Mouse (Mus musculus) cerebral cortex, adult 2 months (tissue): Measurements from ENCODE around the gene Fam222b.

Experiments
- WGBS: fragments of 180-500 bp; shearing (Covaris S2); methylation state at CpG from one replicate; pipeline ENCODE4 v1.1.7; 2018; 5-methylcytosine and 5-hydroxymethylcytosine counted together

The Fam222b gene

GRCm38 (mm10) chr11:78094504-78095143, at the start of gene Fam222b:
Gene Fam222b (plus strand): TSS chr11:78094660.
- under 1% methylated on average over 38 of the region's 38 CpGs for WGBS

- WGBS, result 44% methylated on average over 5 of the region's 5 CpGs
Measured at GRCm38 (mm10) chr11:78044758-78045251, 49.7 kb upstream of the Fam222b start.

DNA sequence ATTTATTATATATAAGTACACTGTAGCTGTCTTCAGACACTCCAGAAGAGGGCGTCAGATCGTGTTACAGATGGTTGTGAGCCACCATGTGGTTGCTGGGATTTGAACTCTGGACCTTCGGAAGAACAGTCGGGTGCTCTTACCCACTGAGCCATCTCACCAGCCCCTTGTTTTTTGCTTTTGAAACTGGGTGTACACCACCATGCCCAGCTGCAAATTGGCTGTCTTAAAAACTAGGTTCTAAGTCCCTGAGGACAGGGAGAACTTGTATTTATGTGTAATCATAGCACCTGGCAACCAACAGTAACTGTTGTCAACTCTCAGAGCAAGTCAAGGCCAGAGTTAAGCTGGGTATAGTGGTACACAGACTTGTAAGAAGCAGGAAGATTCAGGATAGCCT, 45.8 kb upstream of the Fam222b start:
- WGBS, result 97% methylated on average over 4 of the region's 4 CpGs

DNA sequence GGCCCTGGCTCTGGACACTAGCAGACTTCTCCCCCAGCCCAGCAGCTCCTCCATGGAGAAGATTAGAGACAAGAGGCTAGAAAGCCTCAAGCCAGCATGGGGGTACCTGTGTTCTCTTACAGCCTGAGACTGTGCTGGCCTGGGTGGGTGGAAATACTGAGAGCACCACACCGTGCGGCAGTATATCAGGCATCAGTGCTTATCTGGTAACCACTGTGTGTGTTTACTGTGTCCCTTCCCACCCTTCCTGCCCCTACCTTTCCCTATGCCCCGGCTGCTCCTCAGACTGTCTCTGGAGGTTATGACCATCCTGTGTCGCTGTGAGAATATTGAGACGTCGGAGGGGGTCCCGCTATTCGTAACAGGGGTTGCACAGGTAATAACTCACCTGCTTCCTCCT, 41.4 kb upstream of the Fam222b start:
- 87% methylated on average over 8 of the region's 8 CpGs for WGBS

DNA sequence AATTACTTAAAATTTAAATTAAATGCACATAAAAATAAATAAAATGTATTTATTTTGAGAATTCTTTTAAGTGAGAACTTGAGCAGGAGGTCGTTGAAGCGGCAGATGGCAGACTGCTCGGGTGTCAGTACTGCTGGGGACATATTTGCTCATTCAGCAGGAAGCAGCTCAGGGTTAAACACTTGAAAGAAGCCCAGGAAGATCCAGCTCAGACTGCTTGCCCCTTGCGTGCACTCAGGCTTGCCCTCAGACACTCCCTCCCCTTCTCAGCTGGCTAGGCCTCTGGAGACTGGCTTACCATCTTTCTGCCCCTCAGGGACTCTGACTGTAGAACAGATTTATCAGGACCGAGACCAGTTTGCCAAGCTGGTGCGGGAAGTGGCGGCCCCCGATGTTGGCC, 37.5 kb upstream of the Fam222b start:
- WGBS, result 78% methylated on average over 8 of the region's 8 CpGs

GRCm38 (mm10) chr11:78059833-78060757, 34.4 kb upstream of the Fam222b start:
- WGBS, result 46% methylated on average over 9 of the region's 9 CpGs

- 76% methylated on average over 1 of the region's 1 CpGs for WGBS
Measured at GRCm38 (mm10) chr11:78062563-78062962, 31.9 kb upstream of the Fam222b start.

DNA sequence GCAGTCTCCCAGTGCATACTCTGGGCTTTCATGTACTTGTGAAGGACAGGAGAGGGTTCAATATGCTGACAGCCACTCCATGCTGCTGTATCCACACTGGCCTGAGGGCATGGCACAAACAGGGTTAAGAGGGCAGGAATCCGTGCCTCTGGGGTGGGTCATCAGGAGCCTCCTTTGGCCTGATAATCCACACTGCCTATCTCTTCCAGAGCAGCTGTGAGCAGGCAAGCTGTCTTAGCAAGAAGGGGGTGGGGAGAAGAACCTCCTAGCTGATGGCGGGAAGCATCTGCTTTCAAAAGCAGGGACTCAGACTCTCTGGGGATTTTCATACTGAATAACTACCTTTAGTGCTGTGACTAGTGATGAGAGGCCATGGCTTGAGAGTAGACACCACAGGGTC, 28.6 kb upstream of the Fam222b start:
- WGBS, result 68% methylated on average over 2 of the region's 2 CpGs

GRCm38 (mm10) chr11:78066641-78067040, 27.8 kb upstream of the Fam222b start:
- 77% methylated on average over 2 of the region's 2 CpGs for WGBS

GRCm38 (mm10) chr11:78067566-78067965, 26.9 kb upstream of the Fam222b start:
- 70% methylated on average over 5 of the region's 5 CpGs for WGBS

- WGBS, result 88% methylated on average over 5 of the region's 5 CpGs
Measured at GRCm38 (mm10) chr11:78069130-78069529, 25.3 kb upstream of the Fam222b start.

- 94% methylated on average over 6 of the region's 6 CpGs for WGBS
Measured at GRCm38 (mm10) chr11:78069646-78070045, 24.8 kb upstream of the Fam222b start.

DNA sequence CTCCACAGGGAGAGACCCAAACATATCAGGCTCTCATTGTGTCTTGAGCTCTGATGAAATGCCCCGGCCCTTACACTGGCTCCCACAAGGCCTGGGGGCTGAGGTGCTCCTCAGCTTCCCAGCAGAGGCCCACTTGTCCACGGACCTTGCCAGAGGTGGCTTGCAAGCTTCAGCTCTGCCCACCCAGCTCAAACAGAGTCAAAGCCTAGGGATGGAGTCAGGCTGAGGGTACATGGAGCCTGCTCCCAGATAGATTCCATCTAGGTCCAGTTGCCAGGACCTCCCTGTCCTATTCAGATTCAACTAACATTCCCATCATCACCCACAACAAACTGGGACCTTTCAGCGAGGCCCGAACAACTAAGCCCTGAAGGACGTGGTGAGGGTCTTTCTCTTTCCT, 22.5 kb upstream of the Fam222b start:
- WGBS, result 87% methylated on average over 5 of the region's 5 CpGs

GRCm38 (mm10) chr11:78072425-78073130, 21.9 kb upstream of the Fam222b start:
- WGBS, result 38% methylated on average over 6 of the region's 6 CpGs

DNA sequence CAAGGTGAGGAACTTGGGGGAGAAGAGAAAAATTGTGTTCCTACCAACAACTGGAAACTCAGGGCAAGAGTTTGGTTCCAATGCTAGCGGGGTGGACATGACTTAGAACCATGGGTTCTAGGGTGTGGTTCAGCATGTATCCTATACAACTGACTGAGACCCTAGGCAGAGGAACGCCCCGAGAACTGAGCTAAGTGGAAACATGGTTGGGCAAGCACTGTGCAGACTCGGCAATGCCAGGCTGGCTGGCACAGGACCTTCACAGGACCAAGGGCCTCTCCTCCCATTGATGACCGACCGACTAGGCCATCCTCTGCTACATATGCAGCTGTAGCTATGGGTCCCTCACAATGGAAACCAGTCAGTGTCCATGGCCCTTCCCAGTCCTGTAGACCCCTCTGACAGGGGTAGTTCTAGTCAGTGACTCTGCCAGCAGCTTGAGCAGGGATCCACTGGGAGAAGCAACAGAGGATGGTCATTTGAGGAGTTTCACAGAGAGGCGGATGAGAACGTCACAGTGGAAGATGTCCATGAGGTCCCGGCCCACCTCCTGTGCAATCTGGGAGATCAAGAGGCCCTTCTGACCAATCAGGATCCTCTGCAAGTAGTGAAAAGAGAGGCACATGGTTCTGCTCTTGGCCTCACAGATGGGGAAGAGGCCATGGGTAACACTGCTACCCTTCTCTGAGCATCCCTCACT, 20.7 kb upstream of the Fam222b start:
- 94% methylated on average over 9 of the region's 9 CpGs for WGBS

GRCm38 (mm10) chr11:78074277-78074652, 20.2 kb upstream of the Fam222b start:
- WGBS, result 90% methylated on average over 2 of the region's 2 CpGs

GRCm38 (mm10) chr11:78074666-78075065, 19.8 kb upstream of the Fam222b start:
- 90% methylated on average over 4 of the region's 4 CpGs for WGBS

- WGBS, result 1% methylated on average over 42 of the region's 42 CpGs
Measured at GRCm38 (mm10) chr11:78079961-78080921, 14.2 kb upstream of the Fam222b start, which contains the start of gene Eral1. Gene Eral1 (minus strand): TSS chr11:78080383.

- 39% methylated on average over 1 of the region's 1 CpGs for WGBS
Measured at GRCm38 (mm10) chr11:78083595-78083994, 10.9 kb upstream of the Fam222b start.

- 90% methylated on average over 4 of the region's 4 CpGs for WGBS
Measured at GRCm38 (mm10) chr11:78086925-78087479, 7.5 kb upstream of the Fam222b start.
